Mouse (Mus musculus): ENCODE results near the gene Nrl.

GRCm38 (mm10) chr14:55554635-55555034 lies 29.9 kb upstream of the Nrl start:
- no peak for TF ChIP-seq CTCF (IDR thresholded peaks at IDR 0.05; ENCODE audit: extremely low read depth, insufficient read length, insufficient replicate concordance, low read depth, low read length)
- TF ChIP-seq POLR2A (IDR thresholded peaks at IDR 0.05; ENCODE audit: low read depth, low read length) = no peak
